Mouse (Mus musculus) G1E-ER4 (cell line): ENCODE data around the gene Mrps7. TPM values are rescaled to one million over a fixed set of nuclear protein-coding genes. Genes with fewer than 3 reads are reported as not detected.

Experiments
- GATA1 ChIP-seq: IDR thresholded peaks from one replicate; pipeline ENCODE4 v1.8.0; 2012; ENCODE audit warnings: low read length, inconsistent platforms
- polyA plus RNA-seq: library from polyadenylated mRNA; stranded (reverse); fragments of >175 nt; gene quantifications from 2 replicates; pipeline ENCODE4 v1.2.3, GENCODE M21; 2012

Mrps7 gene
- polyA plus RNA-seq, 1 experiment = 85.8 TPM

DNA sequence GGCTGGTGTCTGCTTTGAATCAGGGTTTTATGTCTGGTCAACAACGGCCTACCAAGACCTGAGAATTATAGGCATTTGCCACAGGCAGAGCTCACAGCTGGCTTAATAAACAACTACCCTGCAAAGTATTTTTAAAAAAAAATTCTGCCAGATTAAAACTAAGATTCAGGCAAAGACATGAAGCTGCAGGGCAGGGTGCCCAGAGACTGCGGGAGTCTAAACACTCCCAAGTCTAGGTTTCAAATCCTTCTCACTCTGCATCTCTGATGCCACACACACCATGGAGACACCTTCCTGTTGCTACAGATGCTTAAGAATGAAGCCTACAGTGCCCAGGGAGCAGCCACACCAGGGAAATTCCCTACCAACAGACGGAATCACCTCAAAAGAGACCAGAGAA is 48.0 kb downstream of the Mrps7 start:
- no peak for TF ChIP-seq GATA1

GRCm38 (mm10) chr11:115653194-115653593 is 49.5 kb downstream of the Mrps7 start:
- no peak for TF ChIP-seq GATA1

DNA sequence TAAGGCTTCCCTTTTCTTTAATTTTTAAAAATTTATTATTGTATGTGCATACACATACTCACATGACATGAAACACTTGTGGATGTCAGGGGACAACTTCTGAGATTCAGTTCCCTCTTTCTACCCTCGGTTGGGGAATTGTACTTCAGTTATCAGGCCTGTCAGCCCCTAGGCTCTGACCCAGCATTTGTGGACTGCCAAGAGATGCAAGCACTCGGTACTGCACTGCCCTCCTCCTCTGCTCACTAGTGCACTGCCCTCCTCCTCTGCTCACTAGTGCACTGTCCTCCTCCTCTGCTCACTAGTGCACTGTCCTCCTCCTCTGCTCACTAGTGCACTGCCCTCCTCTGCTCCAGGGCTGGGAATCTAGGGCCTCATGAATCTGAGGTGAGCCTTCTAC is 50.4 kb downstream of the Mrps7 start:
- no peak for TF ChIP-seq GATA1

Other genes starting within 250 kb of the Mrps7 start
- not detected in 2 replicates for gene Hid1, start 236.2 kb upstream of the Mrps7 start, polyA plus RNA-seq
- gene Cdr2l, start 222.0 kb upstream of the Mrps7 start, polyA plus RNA-seq = not detected in 2 replicates
- gene Mrpl58, start 200.2 kb upstream of the Mrps7 start, polyA plus RNA-seq = 63.1 and 82.2 TPM in 2 replicates
- gene Atp5h, start 184.0 kb upstream of the Mrps7 start, polyA plus RNA-seq = 69.9 and 151 TPM in 2 replicates
- gene Kctd2, start 183.8 kb upstream of the Mrps7 start, polyA plus RNA-seq = 21.0 and 30.9 TPM in 2 replicates
- not detected in 2 replicates for gene Trim80, start 163.4 kb upstream of the Mrps7 start, polyA plus RNA-seq
- gene Slc16a5, start 141.5 kb upstream of the Mrps7 start, polyA plus RNA-seq = not detected in 2 replicates
- gene Armc7, start 128.3 kb upstream of the Mrps7 start, polyA plus RNA-seq = 22.5 and 23.0 TPM in 2 replicates
- gene Nt5c, start 112.1 kb upstream of the Mrps7 start, polyA plus RNA-seq = 142 and 157 TPM in 2 replicates
- 254 and 306 TPM in 2 replicates for gene Jpt1, start 89.5 kb upstream of the Mrps7 start, polyA plus RNA-seq
- 337 and 347 TPM in 2 replicates for gene Sumo2, start 67.6 kb upstream of the Mrps7 start, polyA plus RNA-seq
- 55.2 and 57.4 TPM in 2 replicates for gene Nup85, start 39.5 kb upstream of the Mrps7 start, polyA plus RNA-seq
- gene Gga3, start 126 bp downstream of the Mrps7 start, polyA plus RNA-seq = 73.5 and 127 TPM in 2 replicates
- 30.0 and 42.5 TPM in 2 replicates for gene Mif4gd, start 9.0 kb downstream of the Mrps7 start, polyA plus RNA-seq
- gene Slc25a19, start 24.4 kb downstream of the Mrps7 start, polyA plus RNA-seq = 23.0 and 23.2 TPM in 2 replicates
- 158 and 209 TPM in 2 replicates for gene Grb2, start 104.7 kb downstream of the Mrps7 start, polyA plus RNA-seq
- gene Tmem94, start 161.5 kb downstream of the Mrps7 start, polyA plus RNA-seq = 54.3 and 62.3 TPM in 2 replicates
- gene Caskin2, start 209.7 kb downstream of the Mrps7 start, polyA plus RNA-seq = 0.68 and 0.82 TPM in 2 replicates
- gene Tsen54, start 210.8 kb downstream of the Mrps7 start, polyA plus RNA-seq = 50.6 and 63.7 TPM in 2 replicates
- 23.4 and 41.3 TPM in 2 replicates for gene Llgl2, start 220.1 kb downstream of the Mrps7 start, polyA plus RNA-seq